Mouse (Mus musculus) thymus, adult 2 months (tissue): ENCODE data around the gene Gadd45g.
"Not testable (repeated sequence)": the region's sequence is repeated elsewhere in the genome, so short reads cannot be mapped to it uniquely, and the experiment has no call there.

ENCODE experiments used
- CTCF ChIP-seq: fragments of 200-500 bp; IDR thresholded peaks from 2 replicates; pipeline ENCODE4 v1.5.1; 2012; ENCODE audit warnings: mild to moderate bottlenecking, control low read depth, low read length, moderate library complexity, borderline replicate concordance; ENCODE audit not compliant: control insufficient read depth, poor library complexity, insufficient read depth; ENCODE audit errors: extremely low read depth
- POLR2A ChIP-seq: fragments of 200-500 bp; IDR thresholded peaks from 2 replicates; pipeline ENCODE4 v1.6.1; 2012; ENCODE audit warnings: mild to moderate bottlenecking, low read length, control low read depth, moderate library complexity; ENCODE audit not compliant: control insufficient read depth, poor library complexity, insufficient read depth; ENCODE audit errors: extremely low read depth

GRCm38 (mm10) chr13:51835208-51835607, 11.3 kb upstream of the Gadd45g start:
- TF ChIP-seq CTCF, POLR2A: not testable (repeated sequence)
